Mouse (Mus musculus) kidney, embryonic 14.5 days (tissue): ENCODE results near the gene Wdfy4. TPM values are rescaled to one million over a fixed set of nuclear protein-coding genes. Genes with fewer than 3 reads are reported as not detected.

Experiments used
- ATAC-seq: fragments of 200-750 bp; cut with Nextera tagmentation; 2 replicates; pipeline ENCODE4 v1.8.0; 2017; ENCODE audit warnings: moderate number of reproducible peaks, mild to moderate bottlenecking, moderate TSS enrichment, moderate library complexity; ENCODE audit not compliant: low FRiP score, low TSS enrichment
- H3K27ac ChIP-seq: fragments of 300-500 bp; sonication (generic); 2 replicates; pipeline ENCODE4 v1.5.1; 2014; ENCODE audit warnings: low read depth, mild to moderate bottlenecking, low read length, moderate library complexity, mixed read lengths
- H3K27me3 ChIP-seq: fragments of 300-500 bp; sonication (generic); 2 replicates; pipeline ENCODE4 v1.6.1; 2014; ENCODE audit warnings: mild to moderate bottlenecking, low read length; ENCODE audit not compliant: control insufficient read depth, insufficient read depth
- H3K36me3 ChIP-seq: fragments of 300-500 bp; sonication (generic); 2 replicates; pipeline ENCODE4 v1.6.1; 2014; ENCODE audit warnings: low read length, mixed read lengths; ENCODE audit not compliant: control insufficient read depth, insufficient read depth
- H3K4me1 ChIP-seq: fragments of 300-500 bp; sonication (generic); 2 replicates; pipeline ENCODE4 v1.6.1; 2014; ENCODE audit warnings: low read length, mixed read lengths; ENCODE audit not compliant: control insufficient read depth, insufficient read depth
- H3K4me2 ChIP-seq: fragments of 300-500 bp; sonication (generic); replicated peaks from 2 replicates; pipeline ENCODE4 v1.6.1; 2014; ENCODE audit warnings: low read depth, mild to moderate bottlenecking, low read length
- H3K4me3 ChIP-seq: fragments of 300-500 bp; sonication (generic); 2 replicates; pipeline ENCODE4 v1.5.1; 2014; ENCODE audit warnings: mild to moderate bottlenecking, low read length
- H3K9ac ChIP-seq: fragments of 300-500 bp; sonication (generic); 2 replicates; pipeline ENCODE4 v1.6.1; 2014; ENCODE audit warnings: low read depth, mild to moderate bottlenecking, low read length, moderate library complexity
- H3K9me3 ChIP-seq: fragments of 300-500 bp; sonication (generic); 2 replicates; pipeline ENCODE4 v1.6.1; 2016; ENCODE audit warnings: low read length; ENCODE audit not compliant: control insufficient read depth
- WGBS: fragments of 180-500 bp; shearing (Covaris S2); extraction: QIAGEN DNeasy Blood & Tissue Kit; methylation state at CpG from one replicate; pipeline ENCODE4 v1.1.7; 2014; 5-methylcytosine and 5-hydroxymethylcytosine counted together
- polyA plus RNA-seq: library from polyadenylated mRNA; unstranded; fragments of >200 nt; fragmentation: Nextera tagmentation; extraction: Ambion mirVana; gene quantifications from 2 replicates; pipeline ENCODE4 v1.2.1, GENCODE M21; 2014

The Wdfy4 gene
- polyA plus RNA-seq, 1 experiment from 2014 or later, result 0.31 TPM

DNA sequence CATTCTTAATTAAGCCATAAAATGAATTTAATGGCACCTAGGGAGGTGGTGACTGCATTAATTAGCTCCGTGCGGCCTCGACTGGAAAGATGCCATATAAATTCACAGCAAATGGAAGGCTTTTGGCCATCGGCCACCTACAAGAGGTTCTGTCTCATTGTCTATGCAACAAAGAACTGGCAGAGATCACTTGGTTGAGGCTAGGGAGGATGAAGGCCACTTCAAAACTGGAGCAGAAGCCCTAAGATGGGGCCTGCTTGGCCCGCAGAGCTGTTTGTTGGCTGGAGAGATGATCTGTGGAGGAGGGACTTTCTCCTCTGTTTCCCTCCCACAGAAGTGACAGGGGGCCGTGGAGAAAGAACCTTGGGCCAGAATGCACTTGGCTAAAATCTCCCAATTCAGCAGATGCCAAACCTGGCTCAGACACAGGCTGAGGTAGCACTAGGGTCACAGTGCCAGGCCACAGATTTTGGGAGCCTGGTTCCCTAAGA, 103.9 kb downstream of the Wdfy4 start:
- Histone ChIP-seq H3K4me3 (no peak overlapping the region), H3K36me3 (no peaks in the 10 kb centered on the region), H3K4me1 (no peaks in the 10 kb centered on the region), H3K9ac (no peak overlapping the region), H3K27me3 (no peaks in the 10 kb centered on the region), H3K27ac (no peak overlapping the region), H3K9me3 (no peaks in the 10 kb centered on the region), H3K4me2 (no peak overlapping the region)
- WGBS, result 71% methylated on average over 6 of the region's 6 CpGs
- no peak for ATAC-seq

DNA sequence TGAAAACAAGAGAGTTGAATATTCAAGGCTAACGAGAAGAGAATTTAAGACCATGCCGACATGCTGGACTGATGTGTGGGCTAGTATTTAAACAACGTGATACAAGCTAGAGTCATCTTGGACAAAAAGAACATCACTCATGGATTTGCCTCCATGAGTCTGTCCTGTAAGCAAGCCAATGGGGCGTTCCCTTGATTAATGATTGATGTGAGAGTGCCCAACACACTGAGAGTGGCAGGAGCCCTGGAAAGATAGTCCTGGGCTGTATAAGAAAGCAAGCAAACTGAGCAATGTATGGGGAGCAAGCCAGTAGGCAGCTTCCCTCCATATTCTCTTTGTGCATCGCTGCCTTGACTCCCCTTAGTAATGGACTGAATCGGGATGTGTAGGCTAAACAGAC, 106.7 kb downstream of the Wdfy4 start:
- Histone ChIP-seq H3K4me1 (no peaks in the 10 kb centered on the region), H3K9me3 (no peaks in the 10 kb centered on the region)

DNA sequence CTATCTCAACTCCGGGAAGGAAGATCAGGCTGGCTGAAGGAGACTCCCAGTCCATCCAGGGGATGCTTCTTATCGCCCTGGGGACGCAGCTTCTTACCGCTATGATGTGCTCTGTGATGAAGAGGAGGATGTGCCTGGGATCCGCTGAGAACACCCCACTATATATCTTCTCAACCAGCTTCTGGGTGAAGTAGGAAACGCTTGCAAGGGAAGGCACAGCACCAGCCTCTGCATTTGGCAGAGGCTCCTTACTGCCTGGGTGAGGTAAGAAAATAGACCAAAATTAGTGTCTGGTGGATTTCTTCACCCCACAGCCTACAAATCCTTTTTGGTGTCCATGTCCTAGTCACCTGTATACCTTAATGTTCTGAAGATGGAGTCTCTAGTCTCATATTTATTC, 107.2 kb downstream of the Wdfy4 start:
- WGBS, result 89% methylated on average over 6 of the region's 6 CpGs
- no peak overlapping the region for H3K4me2 ChIP-seq

More for the DNA sequence above, 106.7 kb downstream of the Wdfy4 start:
- H3K4me2 ChIP-seq, result no peak overlapping the region
- no peak for ATAC-seq
- H3K9ac ChIP-seq, result no peak overlapping the region
- H3K27me3 ChIP-seq, result no peaks in the 10 kb centered on the region
- H3K27ac ChIP-seq, result no peak overlapping the region
- no peak overlapping the region for H3K4me3 ChIP-seq
- H3K36me3 ChIP-seq, result no peaks in the 10 kb centered on the region
- 89% methylated on average over 6 of the region's 6 CpGs for whole genome bisulfite sequencing

DNA sequence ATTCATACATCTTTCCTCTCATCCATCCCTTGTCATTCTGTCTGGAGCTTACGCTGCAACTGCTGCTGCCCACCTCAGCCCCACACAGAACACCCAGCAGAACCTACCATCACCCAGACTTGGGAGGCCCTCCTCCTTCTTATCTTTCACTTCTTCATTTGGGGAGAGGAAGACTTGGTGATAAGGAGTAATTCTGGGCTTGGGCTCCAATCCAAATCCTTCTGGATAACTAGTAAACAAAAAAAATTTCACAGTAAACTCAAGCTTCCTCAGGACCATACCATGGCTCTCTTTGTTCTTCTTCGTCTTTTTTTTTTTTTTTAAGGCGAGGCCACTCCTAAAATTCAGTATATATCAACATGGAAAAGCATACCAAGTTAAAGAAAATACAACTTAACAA, 112.0 kb downstream of the Wdfy4 start:
- no peaks in the 10 kb centered on the region for H3K27me3 ChIP-seq
- H3K36me3 ChIP-seq, result no peaks in the 10 kb centered on the region
- no peak overlapping the region for H3K9ac ChIP-seq
- H3K4me2 ChIP-seq, result no peak overlapping the region
- H3K4me3 ChIP-seq, result no peak overlapping the region
- H3K4me1 ChIP-seq, result no peaks in the 10 kb centered on the region
- H3K27ac ChIP-seq, result no peak overlapping the region
- WGBS, result 87% methylated on average over 3 of the region's 3 CpGs
- H3K9me3 ChIP-seq, result no peaks in the 10 kb centered on the region
- no peak for ATAC-seq

More for the DNA sequence above, 107.2 kb downstream of the Wdfy4 start:
- Histone ChIP-seq H3K27ac (no peak overlapping the region), H3K36me3 (no peaks in the 10 kb centered on the region), H3K9me3 (no peaks in the 10 kb centered on the region), H3K4me3 (no peak overlapping the region), H3K27me3 (no peaks in the 10 kb centered on the region), H3K4me1 (no peaks in the 10 kb centered on the region), H3K9ac (no peak overlapping the region)
- ATAC-seq, result no peak

- no peak overlapping the region for H3K4me3 ChIP-seq
- no peaks in the 10 kb centered on the region for H3K4me1 ChIP-seq
- no peaks in the 10 kb centered on the region for H3K36me3 ChIP-seq
- no peak overlapping the region for H3K27ac ChIP-seq
- no peaks in the 10 kb centered on the region for H3K9me3 ChIP-seq
- H3K27me3 ChIP-seq, result no peaks in the 10 kb centered on the region
- no peak overlapping the region for H3K4me2 ChIP-seq
- 85% methylated on average over 7 of the region's 7 CpGs for WGBS
- ATAC-seq, result no peak
- H3K9ac ChIP-seq, result no peak overlapping the region
Observed at GRCm38 (mm10) chr14:33072351-33072750, 113.0 kb downstream of the Wdfy4 start.

DNA sequence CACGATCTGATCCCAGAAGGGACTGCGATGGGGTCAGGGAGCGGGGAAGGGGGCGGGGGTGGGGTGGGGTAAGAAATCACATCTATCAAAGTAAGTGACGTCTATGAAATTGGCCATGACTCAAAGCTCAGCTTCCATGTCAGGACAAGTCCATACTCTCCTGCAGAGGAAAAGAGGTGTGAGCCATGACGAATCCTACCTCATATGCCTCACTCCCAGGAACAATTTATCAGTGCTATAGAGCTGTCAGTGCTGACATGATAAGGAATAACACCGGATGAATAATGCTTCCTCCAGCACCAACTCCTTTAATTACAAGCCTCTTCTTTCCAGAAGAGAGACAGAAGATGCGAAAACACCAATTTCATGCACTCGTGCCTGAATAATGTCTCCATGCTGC, 117.6 kb downstream of the Wdfy4 start:
- WGBS, result 60% methylated on average over 9 of the region's 9 CpGs
- Histone ChIP-seq H3K4me3 (no peak overlapping the region), H3K27me3 (no peaks in the 10 kb centered on the region), H3K27ac (no peak overlapping the region), H3K9me3 (no peaks in the 10 kb centered on the region), H3K9ac (no peak overlapping the region), H3K4me2 (no peak overlapping the region), H3K36me3 (no peaks in the 10 kb centered on the region), H3K4me1 (no peaks in the 10 kb centered on the region)
- ATAC-seq, result no peak

GRCm38 (mm10) chr14:33062996-33063395, 122.3 kb downstream of the Wdfy4 start:
- Histone ChIP-seq H3K27ac (no peak overlapping the region), H3K9ac (no peak overlapping the region), H3K4me2 (no peak overlapping the region), H3K36me3 (no peaks in the 10 kb centered on the region), H3K9me3 (no peaks in the 10 kb centered on the region), H3K4me3 (no peak overlapping the region), H3K4me1 (no peaks in the 10 kb centered on the region), H3K27me3 (no peaks in the 10 kb centered on the region)
- 80% methylated on average over 5 of the region's 5 CpGs for WGBS
- ATAC-seq, result no peak

GRCm38 (mm10) chr14:33058881-33059660, 126.2 kb downstream of the Wdfy4 start:
- Histone ChIP-seq H3K4me3 (no peak overlapping the region), H3K9ac (no peak overlapping the region), H3K4me2 (no peak overlapping the region), H3K27me3 (no peaks in the 10 kb centered on the region), H3K27ac (no peak overlapping the region), H3K9me3 (no peaks in the 10 kb centered on the region), H3K36me3 (no peaks in the 10 kb centered on the region), H3K4me1 (no peaks in the 10 kb centered on the region)
- WGBS, result 94% methylated on average over 7 of the region's 7 CpGs
- ATAC-seq, result no peak

- no peaks in the 10 kb centered on the region for H3K36me3 ChIP-seq
- no peak overlapping the region for H3K4me3 ChIP-seq
- H3K4me2 ChIP-seq, result no peak overlapping the region
- no peak for ATAC-seq
- H3K27ac ChIP-seq, result no peak overlapping the region
- H3K27me3 ChIP-seq, result no peaks in the 10 kb centered on the region
- H3K4me1 ChIP-seq, result no peaks in the 10 kb centered on the region
- WGBS, result 79% methylated on average over 8 of the region's 8 CpGs
- no peak overlapping the region for H3K9ac ChIP-seq
- H3K9me3 ChIP-seq, result no peaks in the 10 kb centered on the region
Observed at GRCm38 (mm10) chr14:33053441-33053840, 131.9 kb downstream of the Wdfy4 start.
